Comparison of ENCODE assay signal across 8 mouse cellular contexts in the genomic region with DNA sequence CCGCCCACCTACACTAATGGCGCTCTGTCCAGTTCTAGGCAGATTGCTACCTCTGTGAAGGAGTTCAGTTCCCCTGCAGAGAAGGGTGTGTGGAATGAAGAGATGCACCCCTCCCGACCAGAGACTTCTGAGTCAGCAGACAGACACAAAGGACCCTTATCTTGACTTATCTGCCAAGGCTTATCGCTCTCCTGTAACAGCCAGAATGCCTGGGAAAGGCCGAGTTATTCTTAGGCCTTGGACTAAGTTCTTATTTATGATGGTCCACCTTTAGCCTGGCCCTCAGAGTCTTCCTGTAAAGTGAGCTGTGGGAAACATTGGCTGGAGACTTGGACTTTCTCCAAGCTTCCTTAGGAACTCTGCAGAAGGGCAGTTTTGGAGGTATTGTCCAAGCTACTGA. TPM values are rescaled to one million over a fixed set of nuclear protein-coding genes. Genes with fewer than 3 reads are reported as not detected.
DNase-seq lines count a peak whose midpoint lies in the region; ATAC-seq and TF ChIP-seq lines count a peak whose summit lies in the region.

No protein-coding gene starts in this region.

- intact Hi-C loops in gastrocnemius, adult 2 months (cut with DNase I): no loop called here
- intact Hi-C loops in gastrocnemius, postnatal 14 days (cut with DNase I; ENCODE audit: low total_unique reads): no loop called here

- H3K9me3 ChIP-seq in intestine, embryonic 15.5 days: no peaks in the 10 kb centered on the region
- no peaks in the 10 kb centered on the region for H3K9me3 ChIP-seq in lung, postnatal 0 days (ENCODE audit: low read length)
- no peaks in the 10 kb centered on the region for H3K9me3 ChIP-seq in midbrain, embryonic 11.5 days (ENCODE audit: control insufficient read depth, low read length)

- H3K4me3 ChIP-seq in gastrocnemius, adult 2 months: peak overlapping the region; percentile 1
- H3K4me3 ChIP-seq in intestine, embryonic 15.5 days (replicated peaks): no peak overlapping the region
- no peak overlapping the region for H3K4me3 ChIP-seq in lung, postnatal 0 days (ENCODE audit: low read depth, low read length)
- H3K4me3 ChIP-seq in midbrain, embryonic 11.5 days (ENCODE audit: low read depth, low read length): no peak overlapping the region

- peak; percentile 62 for TF ChIP-seq EP300 in lung, postnatal 0 days (IDR thresholded peaks at IDR 0.05)

- H3K27ac ChIP-seq in gastrocnemius, adult 2 months: peak overlapping the region; percentile 82
- H3K27ac ChIP-seq in intestine, embryonic 15.5 days: no peak overlapping the region
- H3K27ac ChIP-seq in lung, postnatal 0 days (ENCODE audit: low read length): peak overlapping the region; percentile 3; the same call in 1 of the 2 replicates
- no peak overlapping the region for H3K27ac ChIP-seq in midbrain, embryonic 11.5 days (ENCODE audit: low read depth, low read length)

- 46% methylated on average over 5 of the region's 5 CpGs for WGBS in intestine, embryonic 15.5 days
- WGBS in lung, postnatal 0 days: 37% methylated on average over 5 of the region's 5 CpGs
- WGBS in midbrain, embryonic 11.5 days: 74% methylated on average over 5 of the region's 5 CpGs

- H3K9ac ChIP-seq in intestine, embryonic 15.5 days: no peak overlapping the region
- H3K9ac ChIP-seq in lung, postnatal 0 days (replicated peaks; ENCODE audit: low read depth): no peak overlapping the region
- H3K9ac ChIP-seq in midbrain, embryonic 11.5 days (ENCODE audit: low read length): no peak overlapping the region

- peaks cover 6% of the 10 kb centered on the region; the same call in 1 of the 2 replicates for H3K4me1 ChIP-seq in intestine, embryonic 15.5 days (replicated peaks)
- H3K4me1 ChIP-seq in lung, postnatal 0 days (ENCODE audit: insufficient read depth, low read depth, low read length): no peaks in the 10 kb centered on the region
- peaks cover 1% of the 10 kb centered on the region for H3K4me1 ChIP-seq in midbrain, embryonic 11.5 days (ENCODE audit: control insufficient read depth, insufficient read depth, low read length)

- no peak for TF ChIP-seq CTCF in gastrocnemius, adult 2 months (IDR thresholded peaks at IDR 0.05)
- TF ChIP-seq CTCF in lung, postnatal 0 days (IDR thresholded peaks at IDR 0.05): no peak

- no peak for DNase-seq in gastrocnemius, adult 2 months
- no peak for DNase-seq in gastrocnemius, postnatal 14 days
- DNase-seq in ZHBTc4 (ENCODE audit: low read depth, low spot score): peak; percentile 13
- DNase-seq in lung, postnatal 0 days (ENCODE audit: low spot score): peak; percentile 55
- no peak for DNase-seq in urinary bladder, postnatal 4 days (ENCODE audit: low spot score in 2 of 2)
- DNase-seq in midbrain, embryonic 11.5 days (ENCODE audit: low spot score, missing footprints): no peak

- no peak overlapping the region for H3K4me2 ChIP-seq in intestine, embryonic 15.5 days (replicated peaks)
- no peak overlapping the region for H3K4me2 ChIP-seq in lung, postnatal 0 days (replicated peaks; ENCODE audit: low read depth, low read length)
- no peak overlapping the region for H3K4me2 ChIP-seq in midbrain, embryonic 11.5 days

- peak; percentile 82 for ATAC-seq in intestine, embryonic 15.5 days
- ATAC-seq in lung, postnatal 0 days: peak; percentile 75
- ATAC-seq in activated CD4-positive, CD25-positive, alpha-beta regulatory T cell, adult 4 months: no peak
- ATAC-seq in midbrain, embryonic 11.5 days (ENCODE audit: low FRiP score): no peak

- H3K27me3 ChIP-seq in intestine, embryonic 15.5 days (replicated peaks): no peaks in the 10 kb centered on the region
- H3K27me3 ChIP-seq in lung, postnatal 0 days (replicated peaks; ENCODE audit: insufficient read depth, low read length): no peaks in the 10 kb centered on the region
- peaks cover 4% of the 10 kb centered on the region; the same call in 1 of the 2 replicates for H3K27me3 ChIP-seq in midbrain, embryonic 11.5 days (ENCODE audit: control insufficient read depth, insufficient read depth, low read length)

- no peaks in the 10 kb centered on the region for H3K36me3 ChIP-seq in intestine, embryonic 15.5 days
- no peaks in the 10 kb centered on the region for H3K36me3 ChIP-seq in lung, postnatal 0 days (ENCODE audit: insufficient read depth, low read length)
- H3K36me3 ChIP-seq in midbrain, embryonic 11.5 days (ENCODE audit: control insufficient read depth, insufficient read depth, low read length): no peaks in the 10 kb centered on the region

RNA-seq across cellular contexts. Expression of gene Smarca2, which starts 8.8 kb away (rescaled TPM):
- total RNA-seq in gastrocnemius, adult 2 months (2021): 10 to 100 TPM; 42.9 to 59.8 TPM
- total RNA-seq in gastrocnemius, postnatal 14 days (2021): 10 to 100 TPM; 37.7 to 40.7 TPM
- polyA plus RNA-seq in intestine, embryonic 15.5 days (2015; fragmentation: Nextera tagmentation; extraction: Ambion mirVana): 36.3 and 38.1 TPM in 2 replicates
- 46.3 and 69.8 TPM in 2 replicates for polyA plus RNA-seq in lung, postnatal 0 days (2015; fragmentation: Nextera tagmentation; extraction: Ambion mirVana)
- polyA plus RNA-seq in activated CD4-positive, CD25-positive, alpha-beta regulatory T cell, adult 4 months (2017; shearing (Covaris generic)): 10 to 100 TPM; 43.0 to 60.0 TPM
- polyA plus RNA-seq in midbrain, embryonic 11.5 days (2014; fragmentation: Nextera tagmentation; extraction: Ambion mirVana): 29.2 and 36.4 TPM in 2 replicates

Comparison
In these comparisons a context has a peak if more than half of its experiments do, and no peak if none do; other contexts are left out.
1. DNase-seq: peak in ZHBTc4 (single experiment) and lung, postnatal 0 days (single experiment); none in gastrocnemius, adult 2 months (single experiment), gastrocnemius, postnatal 14 days (single experiment), urinary bladder, postnatal 4 days (0 of 2) and midbrain, embryonic 11.5 days (single experiment).
2. H3K27ac ChIP-seq: peak in gastrocnemius, adult 2 months (single experiment) and lung, postnatal 0 days (single experiment); none in intestine, embryonic 15.5 days (single experiment) and midbrain, embryonic 11.5 days (single experiment).
3. ATAC-seq: peak in intestine, embryonic 15.5 days (single experiment) and lung, postnatal 0 days (single experiment); none in activated CD4-positive, CD25-positive, alpha-beta regulatory T cell, adult 4 months (single experiment) and midbrain, embryonic 11.5 days (single experiment).